ENCODE assay signal across 8 mouse cellular contexts in the genomic region with DNA sequence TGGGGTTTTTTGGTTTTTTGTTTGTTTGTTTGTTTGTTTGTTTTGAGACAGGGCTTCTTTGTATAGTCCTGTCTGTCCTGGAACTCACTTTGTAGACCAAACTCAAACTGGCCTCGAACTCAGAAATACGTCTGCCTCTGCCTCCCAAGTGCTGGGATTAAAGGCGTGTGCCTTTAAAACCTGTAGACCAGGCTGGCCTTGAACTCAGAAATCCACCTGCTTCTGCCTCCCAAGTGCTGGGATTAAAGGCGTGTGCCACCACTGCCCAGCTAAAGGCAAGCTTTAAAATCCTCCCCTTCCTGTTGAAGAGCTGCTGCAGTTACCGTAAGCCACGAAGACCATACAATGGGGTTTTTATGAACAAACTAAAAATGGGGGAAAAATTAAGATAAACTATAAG. TPM values are rescaled to one million over a fixed set of nuclear protein-coding genes. Genes with fewer than 3 reads are reported as not detected.
DNase-seq lines count a peak whose midpoint lies in the region; ATAC-seq and TF ChIP-seq lines count a peak whose summit lies in the region.
"Not testable (repeated sequence)": the region's sequence is repeated elsewhere in the genome, so short reads cannot be mapped to it uniquely, and the experiment has no call there.

Larp4 (plus strand) TSS at position 301 of the 400 bp plus-strand sequence.

- intact Hi-C loops in heart, postnatal 14 days (cut with DNase I): loop anchor here (5.0 kb wide), 1 partner anchor 158 kb away; no protein-coding TSS in a partner anchor

- DNase-seq in G1E (ENCODE audit: low spot score); embryonic facial prominence, embryonic 11.5 days (ENCODE audit: low spot score); gastrocnemius, postnatal 10 days; heart, postnatal 14 days; limb, embryonic 11.5 days (ENCODE audit: low spot score): not testable (repeated sequence)

- H3K9ac ChIP-seq in embryonic facial prominence, embryonic 11.5 days (replicated peaks; ENCODE audit: low read length); kidney, embryonic 15.5 days; limb, embryonic 11.5 days (ENCODE audit: low read length); stomach, embryonic 14.5 days (replicated peaks; ENCODE audit: low read depth, low read length): not testable (repeated sequence)

- WGBS in embryonic facial prominence, embryonic 11.5 days: 91% methylated on average over 6 of the region's 6 CpGs
- 86% methylated on average over 6 of the region's 6 CpGs for WGBS in kidney, embryonic 15.5 days
- WGBS in limb, embryonic 11.5 days: 86% methylated on average over 6 of the region's 6 CpGs
- WGBS in stomach, embryonic 14.5 days: 85% methylated on average over 6 of the region's 6 CpGs

- H3K9me3 ChIP-seq in G1E (replicated peaks); embryonic facial prominence, embryonic 11.5 days (replicated peaks; ENCODE audit: control insufficient read depth, low read length); kidney, embryonic 15.5 days (replicated peaks); limb, embryonic 11.5 days (ENCODE audit: control insufficient read depth, low read length); stomach, embryonic 14.5 days (ENCODE audit: control insufficient read depth, low read depth, low read length): not testable (repeated sequence)

- not testable (repeated sequence) for H3K36me3 ChIP-seq in G1E (replicated peaks); embryonic facial prominence, embryonic 11.5 days (replicated peaks; ENCODE audit: control insufficient read depth, insufficient read depth, low read depth, low read length); kidney, embryonic 15.5 days; limb, embryonic 11.5 days (ENCODE audit: control insufficient read depth, insufficient read depth, low read length); stomach, embryonic 14.5 days (ENCODE audit: control insufficient read depth, insufficient read depth, low read length)

- not testable (repeated sequence) for H3K27ac ChIP-seq in embryonic facial prominence, embryonic 11.5 days (replicated peaks; ENCODE audit: low read depth, low read length); limb, embryonic 11.5 days (replicated peaks; ENCODE audit: low read depth, low read length); stomach, embryonic 14.5 days (ENCODE audit: low read length)
- peak within 1 kb of the TSS; percentile 1; the same call in 1 of the 2 replicates for H3K27ac ChIP-seq in kidney, embryonic 15.5 days

- not testable (repeated sequence) for H3K4me1 ChIP-seq in G1E (ENCODE audit: insufficient read depth, low read depth, low read length); embryonic facial prominence, embryonic 11.5 days (ENCODE audit: control insufficient read depth, insufficient read depth, low read length); kidney, embryonic 15.5 days; limb, embryonic 11.5 days (ENCODE audit: control insufficient read depth, insufficient read depth, low read length); stomach, embryonic 14.5 days (ENCODE audit: control insufficient read depth, insufficient read depth, low read length)

- ATAC-seq in G1E (ENCODE audit: extremely low read depth, insufficient number of reproducible peaks, low FRiP score, poor library complexity, severe bottlenecking); embryonic facial prominence, embryonic 11.5 days (replicated peaks; ENCODE audit: insufficient number of reproducible peaks, low FRiP score, low TSS enrichment, low read depth); kidney, embryonic 15.5 days (replicated peaks; ENCODE audit: low FRiP score); limb, embryonic 11.5 days (ENCODE audit: insufficient number of reproducible peaks, low FRiP score, low TSS enrichment, low read depth); megakaryocyte progenitor cell, adult 5-6 weeks (replicated peaks; ENCODE audit: poor library complexity); stomach, embryonic 14.5 days (ENCODE audit: insufficient number of reproducible peaks, insufficient read depth, low FRiP score, low read depth): not testable (repeated sequence)

- H3K4me3 ChIP-seq in G1E (ENCODE audit: low read depth, low read length); embryonic facial prominence, embryonic 11.5 days (ENCODE audit: low read depth, low read length); kidney, embryonic 15.5 days (replicated peaks); limb, embryonic 11.5 days (ENCODE audit: low read depth, low read length); stomach, embryonic 14.5 days (ENCODE audit: low read depth, low read length): not testable (repeated sequence)

- H3K4me2 ChIP-seq in embryonic facial prominence, embryonic 11.5 days (ENCODE audit: low read depth, low read length); kidney, embryonic 15.5 days; limb, embryonic 11.5 days (ENCODE audit: low read depth, severe bottlenecking); stomach, embryonic 14.5 days (replicated peaks; ENCODE audit: low read depth, low read length): not testable (repeated sequence)

- peaks cover 19% of the 10 kb centered on the region for H3K27me3 ChIP-seq in G1E (ENCODE audit: insufficient read depth, low read length)
- H3K27me3 ChIP-seq in embryonic facial prominence, embryonic 11.5 days (ENCODE audit: control insufficient read depth, insufficient read depth, low read length); kidney, embryonic 15.5 days; limb, embryonic 11.5 days (ENCODE audit: control insufficient read depth, insufficient read depth, low read length); stomach, embryonic 14.5 days (ENCODE audit: control insufficient read depth, insufficient read depth, low read length): not testable (repeated sequence)

- TF ChIP-seq CTCF in G1E (IDR thresholded peaks at IDR 0.05; ENCODE audit: low read depth, low read length): not testable (repeated sequence)

RNA-seq across cellular contexts. Expression of gene Larp4, which starts in this region (rescaled TPM):
- total RNA-seq in G1E (2014; fragmentation: Nextera tagmentation) (200 and 207 TPM in 2 replicates), G1E (2017) (68.8 and 85.3 TPM in 2 replicates)
- 13.4 and 14.0 TPM in 2 replicates for polyA plus RNA-seq in G1E (2012)
- 36.4 and 37.0 TPM in 2 replicates for polyA plus RNA-seq in embryonic facial prominence, embryonic 11.5 days (2014; fragmentation: Nextera tagmentation; extraction: Ambion mirVana)
- 10 to 100 TPM; 39.6 to 43.7 TPM for total RNA-seq in gastrocnemius, postnatal 10 days (2021)
- 10 to 100 TPM; 72.9 to 74.9 TPM for total RNA-seq in heart, postnatal 14 days (2021)
- 38.6 and 39.4 TPM in 2 replicates for polyA plus RNA-seq in kidney, embryonic 15.5 days (2015; fragmentation: Nextera tagmentation; extraction: Ambion mirVana)
- polyA plus RNA-seq in limb, embryonic 11.5 days (2014; fragmentation: Nextera tagmentation; extraction: Ambion mirVana): 35.8 and 37.4 TPM in 2 replicates
- 119 and 137 TPM in 2 replicates for total RNA-seq in megakaryocyte progenitor cell, adult 5-6 weeks (2015)
- total RNA-seq in megakaryocyte progenitor cell, adult 5-6 weeks (2017): 76.3 and 97.8 TPM in 2 replicates
- polyA plus RNA-seq in stomach, embryonic 14.5 days (2014; fragmentation: Nextera tagmentation; extraction: Ambion mirVana): 44.8 and 47.7 TPM in 2 replicates
